Mouse (Mus musculus) embryo, embryonic 10 days (tissue): ENCODE data around the gene Slc9a1.

Experiments
- DNase-seq: peaks from one replicate; pipeline ENCODE4 v3.0.0-alpha.2; 2015; ENCODE audit warnings: low spot score

The Slc9a1 gene

GRCm38 (mm10) chr4:133403611-133404228 is 34.2 kb downstream of the Slc9a1 start:
- no peak for DNase-seq

DNA sequence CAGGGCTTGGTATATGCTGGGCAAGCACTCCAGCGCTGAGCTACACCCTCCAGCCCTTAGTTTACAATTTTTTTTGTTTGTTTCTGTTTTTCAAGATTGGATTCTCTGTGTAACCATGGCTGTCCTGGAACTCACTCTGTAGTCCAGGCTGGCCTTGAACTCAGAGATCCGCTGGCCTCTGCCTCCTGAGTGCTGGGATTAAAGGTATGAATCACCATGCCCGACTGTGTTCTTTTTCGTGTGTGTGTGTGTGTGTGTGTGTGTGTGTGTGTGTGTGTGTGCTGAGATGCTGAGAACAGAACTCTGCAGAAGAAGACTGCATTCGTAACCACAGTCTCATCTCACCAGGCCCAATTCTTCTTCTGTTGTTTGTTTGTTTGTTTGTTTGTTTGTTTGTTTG is 34.8 kb downstream of the Slc9a1 start:
- no peak for DNase-seq

DNA sequence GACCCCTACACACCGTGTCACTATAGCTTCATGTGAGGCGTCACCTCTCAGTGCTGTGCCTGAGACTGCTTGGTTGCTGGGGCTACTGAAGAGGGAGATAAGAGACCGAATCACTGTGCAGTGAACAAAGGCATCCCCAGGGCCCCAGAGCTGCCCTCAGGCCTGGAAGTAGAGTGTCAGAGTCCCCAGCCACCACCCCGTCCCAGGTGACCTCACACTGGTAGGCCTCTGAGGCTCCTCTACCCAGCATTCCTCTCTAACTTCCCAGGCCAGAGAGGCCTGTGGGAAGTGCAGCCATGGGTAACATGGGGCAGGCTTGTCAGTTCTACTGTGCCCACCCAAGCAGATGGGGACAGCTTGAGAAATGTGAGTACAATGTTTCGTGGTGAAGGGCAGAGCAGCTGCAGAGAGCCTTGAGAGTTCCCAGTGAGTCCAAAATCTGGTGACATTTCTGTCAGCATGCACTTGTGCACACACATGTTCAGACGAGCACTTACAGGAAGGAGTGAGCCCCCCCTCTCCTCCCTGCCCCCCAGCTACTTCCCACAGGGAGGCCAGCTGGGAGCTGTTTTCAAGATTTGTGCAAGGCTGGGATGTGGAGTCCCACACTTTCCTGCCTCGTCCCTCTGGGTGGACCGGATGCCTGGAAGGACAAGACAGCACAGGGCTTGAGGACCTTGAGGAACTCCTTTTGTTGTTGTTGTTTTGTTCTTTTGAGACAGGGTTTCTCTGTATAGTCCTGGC is 37.0 kb downstream of the Slc9a1 start:
- DNase-seq: no peak

GRCm38 (mm10) chr4:133407114-133407787 is 37.7 kb downstream of the Slc9a1 start:
- no peak for DNase-seq

DNA sequence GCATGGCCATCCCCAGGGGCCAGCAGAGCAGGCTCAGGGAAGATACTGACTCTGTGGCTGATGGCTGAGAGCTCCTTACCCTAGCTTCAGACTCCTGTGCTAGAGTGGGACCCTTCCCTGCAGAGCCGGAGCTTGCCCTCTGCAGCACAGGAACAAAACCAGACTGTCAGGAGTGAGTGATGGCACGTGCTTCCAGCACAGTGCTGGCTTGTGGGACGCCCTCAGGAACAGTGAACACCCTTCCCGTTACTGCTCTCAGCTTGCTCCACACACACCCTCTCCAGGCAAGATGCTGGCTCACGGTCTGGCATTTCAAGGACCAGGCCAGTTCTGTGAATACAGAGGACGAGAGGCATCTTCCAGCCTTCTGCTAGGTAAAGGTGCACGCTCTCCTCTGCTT is 38.5 kb downstream of the Slc9a1 start:
- peak; percentile 39 for DNase-seq

- no peak for DNase-seq
Measured at GRCm38 (mm10) chr4:133410994-133411393, 41.5 kb downstream of the Slc9a1 start.

DNA sequence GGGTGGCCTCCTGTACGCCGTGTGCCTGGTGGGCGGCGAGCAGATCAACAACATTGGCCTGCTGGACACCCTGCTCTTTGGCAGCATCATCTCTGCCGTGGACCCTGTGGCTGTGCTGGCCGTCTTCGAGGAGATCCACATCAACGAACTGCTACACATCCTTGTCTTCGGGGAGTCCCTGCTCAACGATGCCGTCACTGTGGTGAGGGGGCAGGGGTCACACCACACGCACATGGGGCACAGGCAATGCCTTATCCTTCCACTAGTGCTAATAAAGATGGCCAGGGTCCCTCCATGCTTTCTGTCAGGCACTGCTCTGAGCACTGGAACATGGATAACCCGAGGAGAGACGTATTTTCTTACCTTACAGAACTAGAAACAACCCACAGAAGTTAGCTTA is 42.6 kb downstream of the Slc9a1 start:
- DNase-seq: no peak

- no peak for DNase-seq
Measured at GRCm38 (mm10) chr4:133412575-133413540, 43.4 kb downstream of the Slc9a1 start.

GRCm38 (mm10) chr4:133413617-133414016 is 44.1 kb downstream of the Slc9a1 start:
- no peak for DNase-seq

- DNase-seq: peak; percentile 31
Measured at GRCm38 (mm10) chr4:133414920-133415319, 45.4 kb downstream of the Slc9a1 start.

- peak; percentile 73 for DNase-seq
Measured at GRCm38 (mm10) chr4:133419312-133420004, 50.0 kb downstream of the Slc9a1 start.

- DNase-seq: no peak
Measured at GRCm38 (mm10) chr4:133421989-133422388, 52.5 kb downstream of the Slc9a1 start.

GRCm38 (mm10) chr4:133422601-133423000 is 53.1 kb downstream of the Slc9a1 start:
- no peak for DNase-seq

- peak; percentile 69 for DNase-seq
Measured at GRCm38 (mm10) chr4:133423108-133423507, 53.6 kb downstream of the Slc9a1 start.

GRCm38 (mm10) chr4:133423691-133424090 is 54.2 kb downstream of the Slc9a1 start:
- no peak for DNase-seq

DNA sequence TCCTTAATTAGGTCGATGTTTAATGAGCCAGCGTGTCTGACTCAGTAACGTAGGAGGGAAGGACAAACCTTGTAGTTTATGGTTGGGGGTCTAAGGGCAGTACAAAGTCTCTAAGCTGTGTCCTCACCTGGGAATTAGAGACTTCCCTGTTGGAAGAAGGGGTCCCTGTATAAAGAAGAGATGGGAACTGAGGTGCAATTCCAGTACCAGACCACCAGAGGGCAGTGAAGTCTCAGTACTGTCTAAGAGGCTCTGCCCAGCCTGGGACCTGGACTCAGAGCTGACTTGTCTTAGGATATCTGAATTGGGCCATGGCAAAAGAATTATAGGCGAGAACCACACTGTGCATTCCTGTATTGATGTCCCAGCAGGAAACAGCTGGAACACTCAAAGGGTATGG is 54.6 kb downstream of the Slc9a1 start:
- peak; percentile 90 for DNase-seq

GRCm38 (mm10) chr4:133426141-133426540 is 56.6 kb downstream of the Slc9a1 start:
- no peak for DNase-seq

DNA sequence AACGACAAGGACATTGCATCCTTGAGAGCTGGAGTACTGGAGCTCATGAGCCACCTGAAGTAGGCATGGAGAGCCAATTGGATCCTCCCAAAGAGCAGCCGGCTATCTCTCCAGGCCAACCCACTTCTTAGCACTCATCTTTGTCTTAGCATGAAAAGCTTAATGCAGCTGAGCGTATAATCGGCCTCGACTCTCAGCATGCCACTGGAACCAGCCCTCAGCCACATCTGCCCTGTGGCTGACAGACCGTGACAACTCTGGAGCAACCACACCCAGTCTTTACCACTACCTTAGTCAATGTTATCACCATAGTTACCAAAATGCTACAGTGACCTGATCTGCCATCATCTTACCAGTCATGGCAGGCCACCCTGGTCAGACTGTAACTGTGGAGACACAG is 62.0 kb downstream of the Slc9a1 start:
- no peak for DNase-seq

- DNase-seq: peak; percentile 78
Measured at GRCm38 (mm10) chr4:133432560-133433171, 63.2 kb downstream of the Slc9a1 start.

DNA sequence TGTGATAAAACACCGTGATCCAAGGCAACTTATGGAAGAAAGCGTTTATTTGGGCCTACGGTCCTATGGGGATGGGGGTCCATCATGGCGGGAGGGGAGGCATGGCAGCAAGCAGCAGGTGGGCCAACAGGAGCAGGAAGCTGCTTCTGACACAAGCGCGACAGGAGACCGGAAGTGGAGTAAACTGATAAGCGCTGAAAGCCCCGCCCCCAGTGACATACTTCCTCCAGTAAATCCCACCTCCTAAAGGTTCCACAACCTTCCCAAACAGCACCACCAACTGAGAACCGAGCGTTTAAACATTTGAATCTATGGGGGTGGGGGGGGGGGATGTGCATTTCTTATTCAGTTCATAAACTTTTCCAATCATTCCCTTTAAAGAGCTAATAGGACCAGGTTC is 66.4 kb downstream of the Slc9a1 start:
- DNase-seq: no peak
